Mouse (Mus musculus) T-helper 1 cell (primary cell): ENCODE measurements around the gene Fgr.

Source experiments
- in situ Hi-C: fragments of 300-600 bp; cut with MboI, MseI; formaldehyde crosslinking; loops from one replicate; pipeline ENCODE4 v1.15.1; 2025; ENCODE audit warnings: high pct_unique_total_duplicates

Gene Fgr

GRCm38 (mm10) chr4:133032410-133033095 lies 58.7 kb downstream of the Fgr start:
- in situ Hi-C loops, result loop anchor here (25.0 kb wide), 1 partner anchor 855 kb away; the partner anchor contains the start of gene Rps6ka1

DNA sequence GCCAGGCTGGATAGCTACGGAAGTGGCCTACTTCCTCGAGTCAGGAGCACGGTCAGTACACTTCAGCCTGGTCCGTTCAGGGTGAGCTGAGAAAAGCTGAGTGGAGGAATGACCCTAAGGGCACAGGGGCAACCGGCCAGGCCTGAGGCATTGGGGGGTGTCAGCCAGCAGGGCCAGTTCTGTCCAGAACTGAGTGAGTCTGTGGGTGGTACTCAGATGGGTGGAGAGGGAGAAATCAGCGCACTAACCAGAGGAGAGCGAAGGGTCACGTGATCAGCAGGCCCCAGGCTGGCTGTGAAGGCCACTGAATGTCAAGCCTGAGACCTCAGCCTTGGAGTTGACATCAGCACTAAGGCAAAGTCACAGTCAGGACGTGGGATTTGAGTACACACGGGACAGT lies 60.6 kb downstream of the Fgr start:
- in situ Hi-C loops, result loop anchor here (25.0 kb wide), 1 partner anchor 853 kb away; the partner anchor contains the start of gene Rps6ka1

GRCm38 (mm10) chr4:133035446-133035845 lies 61.6 kb downstream of the Fgr start:
- in situ Hi-C loops, result loop anchor here (25.0 kb wide), 1 partner anchor 852 kb away; the partner anchor contains the start of gene Rps6ka1

- in situ Hi-C loops, result loop anchor here (25.0 kb wide), 1 partner anchor 851 kb away; the partner anchor contains the start of gene Rps6ka1
These were observed 62.1 kb downstream of the Fgr start for GRCm38 (mm10) chr4:133035946-133036345.

GRCm38 (mm10) chr4:133037293-133037692 lies 63.4 kb downstream of the Fgr start:
- in situ Hi-C loops, result loop anchor here (25.0 kb wide), 1 partner anchor 850 kb away; the partner anchor contains the start of gene Rps6ka1

- in situ Hi-C loops, result loop anchor here (25.0 kb wide), 1 partner anchor 850 kb away; the partner anchor contains the start of gene Rps6ka1
These were observed 63.9 kb downstream of the Fgr start for GRCm38 (mm10) chr4:133037798-133038197.

- in situ Hi-C loops, result loop anchor here (25.0 kb wide), 1 partner anchor 849 kb away; the partner anchor contains the start of gene Rps6ka1
These were observed 64.7 kb downstream of the Fgr start for GRCm38 (mm10) chr4:133038521-133039115.

- in situ Hi-C loops, result loop anchor here (25.0 kb wide), 1 partner anchor 848 kb away; the partner anchor contains the start of gene Rps6ka1
These were observed 65.4 kb downstream of the Fgr start for GRCm38 (mm10) chr4:133039116-133039819.

GRCm38 (mm10) chr4:133039832-133040231 lies 65.9 kb downstream of the Fgr start:
- in situ Hi-C loops, result loop anchor here (25.0 kb wide), 1 partner anchor 847 kb away; the partner anchor contains the start of gene Rps6ka1

GRCm38 (mm10) chr4:133040241-133040904 lies 66.5 kb downstream of the Fgr start:
- in situ Hi-C loops, result loop anchor here (25.0 kb wide), 1 partner anchor 847 kb away; the partner anchor contains the start of gene Rps6ka1

- in situ Hi-C loops, result loop anchor here (25.0 kb wide), 1 partner anchor 845 kb away; the partner anchor contains the start of gene Rps6ka1
These were observed 68.3 kb downstream of the Fgr start for GRCm38 (mm10) chr4:133042244-133042643.

DNA sequence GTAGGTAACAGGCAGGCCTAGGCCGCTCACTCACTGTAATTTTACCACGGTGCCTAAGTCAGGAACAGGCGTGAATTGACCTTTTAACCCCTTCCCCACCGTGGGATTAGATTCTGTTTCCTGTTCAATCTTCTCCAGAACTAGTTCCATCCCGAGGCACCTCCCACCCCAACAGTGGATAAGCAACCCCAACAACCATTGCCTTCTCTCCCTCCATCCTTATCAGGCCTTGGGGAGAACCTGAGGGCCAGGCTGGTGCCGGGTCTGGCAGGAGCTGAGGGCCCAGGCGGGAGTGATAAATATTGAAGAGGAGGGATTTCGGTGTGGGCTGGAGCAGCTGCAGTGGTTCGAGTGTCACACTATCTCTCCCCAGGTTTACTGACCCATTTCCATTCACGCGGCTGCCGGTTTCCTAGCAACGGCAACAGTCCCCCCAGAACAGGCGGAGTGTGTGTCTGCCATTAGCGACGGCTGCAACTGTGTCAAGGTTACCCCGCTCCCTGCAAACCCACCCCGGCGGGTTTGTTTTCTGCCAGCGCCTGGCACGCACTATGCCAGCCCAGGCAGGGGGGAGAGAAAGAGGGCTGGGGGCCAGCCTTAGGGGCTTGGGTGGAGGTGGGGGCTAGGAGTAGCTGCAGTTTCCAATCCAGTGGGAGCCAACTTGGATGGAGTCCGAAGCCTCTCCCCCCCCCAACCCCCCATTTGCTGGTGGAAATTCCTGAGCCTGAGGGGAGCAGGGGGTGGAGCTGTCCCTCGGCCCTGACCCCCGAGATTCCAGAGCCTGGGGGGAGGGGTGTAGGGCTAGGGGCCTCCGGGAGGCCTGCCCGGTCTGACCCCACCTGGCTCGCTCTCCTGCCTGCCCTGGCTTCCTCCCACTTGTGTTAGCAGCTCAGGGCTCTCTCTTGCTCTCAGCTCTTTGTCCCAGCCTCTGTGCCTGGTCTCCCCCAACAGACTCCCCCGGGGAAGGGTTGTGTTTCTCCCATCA lies 69.0 kb downstream of the Fgr start:
- in situ Hi-C loops, result loop anchor here (25.0 kb wide), 1 partner anchor 844 kb away; the partner anchor contains the start of gene Rps6ka1

DNA sequence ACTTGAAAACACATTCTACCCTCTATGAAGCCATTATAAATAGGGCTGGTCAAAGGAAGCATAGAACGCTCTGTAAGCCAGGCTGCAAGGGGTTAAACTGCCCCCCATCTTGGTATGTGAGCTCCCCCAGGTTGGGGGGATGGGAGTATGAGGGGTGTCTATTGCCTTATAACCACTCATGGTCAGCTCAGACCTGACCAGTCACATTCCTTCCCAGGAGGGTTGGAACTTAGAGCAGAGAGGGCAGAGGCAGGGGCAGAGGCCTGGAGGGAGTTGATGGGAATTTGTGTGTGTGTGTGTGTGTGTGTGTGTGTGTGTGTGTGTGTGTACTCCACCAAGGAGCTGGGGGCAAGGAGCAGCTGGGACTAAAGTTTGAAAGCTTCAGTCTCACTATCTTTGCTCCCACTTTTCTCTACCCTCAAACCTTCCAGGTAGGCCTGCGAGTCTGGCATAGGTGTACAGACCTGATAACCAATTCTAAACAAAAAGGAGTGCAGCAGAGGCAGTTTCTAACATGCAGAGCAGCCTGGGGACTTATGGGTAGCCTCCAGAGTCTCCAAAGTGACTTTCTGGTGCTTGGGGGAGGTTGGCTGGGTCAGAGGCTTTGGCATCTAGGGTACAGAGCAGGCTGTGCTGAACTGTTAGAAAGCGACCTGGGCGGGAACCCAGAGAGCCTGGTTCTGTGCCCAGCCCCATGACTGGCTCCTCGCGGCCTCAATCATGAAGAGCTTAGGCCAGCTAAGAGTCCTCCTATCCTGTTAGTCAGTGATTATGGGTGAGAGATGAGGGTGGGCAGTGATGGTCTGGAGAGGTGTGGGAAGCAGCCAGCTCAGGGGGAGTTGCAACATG lies 70.1 kb downstream of the Fgr start:
- in situ Hi-C loops, result loop anchor here (25.0 kb wide), 1 partner anchor 843 kb away; the partner anchor contains the start of gene Rps6ka1

- in situ Hi-C loops, result loop anchor here (25.0 kb wide), 1 partner anchor 843 kb away; the partner anchor contains the start of gene Rps6ka1
These were observed 70.8 kb downstream of the Fgr start for GRCm38 (mm10) chr4:133044647-133045094.

GRCm38 (mm10) chr4:133045771-133046474 lies 72.0 kb downstream of the Fgr start:
- in situ Hi-C loops, result loop anchor here (25.0 kb wide), 1 partner anchor 841 kb away; the partner anchor contains the start of gene Rps6ka1

- in situ Hi-C loops, result loop anchor here (25.0 kb wide), 1 partner anchor 840 kb away; the partner anchor contains the start of gene Rps6ka1
These were observed 72.9 kb downstream of the Fgr start for GRCm38 (mm10) chr4:133046691-133047352.
